Mouse (Mus musculus) adrenal gland, postnatal 14 days (tissue): Measurements from ENCODE around the gene Nop9. TPM values are rescaled to one million over a fixed set of nuclear protein-coding genes. Genes with fewer than 3 reads are reported as not detected.

Experiments
- DNase-seq: peaks from one replicate; pipeline ENCODE4 v3.0.0; 2021; ENCODE audit warnings: mixed read lengths
- long read RNA-seq, 2 experiments: library from polyadenylated mRNA; stranded (forward); transcript quantifications; one replicate each; pipeline ENCODE4 v2.0.0; 2021
- total RNA-seq: library from RNA; stranded (reverse); gene quantifications from 2 replicates; pipeline ENCODE4 v1.2.3, GENCODE M21; 2021

The Nop9 gene
- total RNA-seq, result 15.9 and 16.2 TPM in 2 replicates
- long read RNA-seq, experiment 1, transcript Nop9-201 (10 exons, 3,694 nt), result major isoform, 70 of 86 reads
- long read RNA-seq, experiment 1, partial matches to known transcripts, result 8 of 86 reads
- long read RNA-seq, experiment 1, other reads (novel, unspliced or antisense), result 8 of 86 reads
- long read RNA-seq, experiment 2, transcript Nop9-201 (10 exons, 3,694 nt), result major isoform, 35 of 40 reads
- long read RNA-seq, experiment 2, partial matches to known transcripts, result 1 of 40 reads
- long read RNA-seq, experiment 2, other reads (novel, unspliced or antisense), result 4 of 40 reads

DNA sequence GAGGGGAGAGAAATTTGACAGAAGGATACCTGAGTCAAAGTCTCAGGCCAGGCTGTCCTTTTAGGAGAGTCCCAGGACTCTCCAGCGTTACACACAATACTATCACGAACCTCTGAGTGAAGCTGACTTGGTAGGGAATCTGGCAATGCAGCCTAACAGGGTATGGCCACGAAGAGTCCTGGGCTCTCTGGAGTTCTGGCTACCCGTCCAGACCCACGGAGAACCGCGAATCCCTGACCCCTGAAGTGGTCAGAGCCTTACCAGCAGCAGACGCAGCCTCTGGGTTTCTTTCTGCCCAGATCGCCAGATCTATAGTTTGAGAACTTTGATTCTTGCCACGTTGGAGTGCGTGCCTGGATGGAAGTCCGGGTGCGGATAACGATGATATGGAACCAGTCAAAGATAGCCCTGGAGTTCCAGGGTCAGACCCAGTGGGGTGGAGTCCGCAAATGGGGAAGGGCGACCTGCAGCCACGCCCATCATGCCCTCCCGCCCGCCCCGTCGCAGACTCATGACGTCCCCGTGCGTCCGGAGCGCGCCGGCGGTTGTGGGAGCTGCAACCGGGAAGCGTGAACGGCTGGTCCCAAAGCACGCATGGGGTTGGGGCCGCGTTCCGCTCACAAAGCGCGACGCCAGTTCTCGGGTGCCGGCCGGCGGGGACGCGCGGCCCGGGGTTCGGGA is at the start of gene Nop9, which contains the start of gene Dhrs1:
Nop9 (plus strand) TSS at position 514 of the 681 bp plus-strand sequence.
Dhrs1 (minus strand) TSS at position 511 of the 681 bp plus-strand sequence.
- DNase-seq, result peak; percentile 95

DNA sequence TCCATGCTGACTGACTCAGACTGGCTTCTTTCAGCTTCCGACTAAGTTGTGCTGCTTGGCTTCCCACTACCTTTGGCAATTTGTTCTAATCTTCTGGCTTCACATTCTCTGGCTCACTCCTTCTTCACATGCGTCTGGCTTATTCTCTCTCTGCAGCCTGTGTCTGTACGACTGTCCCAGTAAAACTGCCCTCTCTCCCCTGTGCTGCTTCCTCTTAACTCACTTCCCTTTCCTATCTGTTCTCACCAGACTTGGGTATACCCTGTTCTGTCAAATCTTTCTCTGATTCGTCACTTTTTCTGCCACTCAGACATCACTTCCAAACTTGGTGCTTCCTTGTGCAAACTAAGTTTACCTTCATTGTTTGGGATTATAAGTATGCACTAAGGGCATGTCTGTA is 48.3 kb upstream of the Nop9 start:
- DNase-seq, result no peak

DNA sequence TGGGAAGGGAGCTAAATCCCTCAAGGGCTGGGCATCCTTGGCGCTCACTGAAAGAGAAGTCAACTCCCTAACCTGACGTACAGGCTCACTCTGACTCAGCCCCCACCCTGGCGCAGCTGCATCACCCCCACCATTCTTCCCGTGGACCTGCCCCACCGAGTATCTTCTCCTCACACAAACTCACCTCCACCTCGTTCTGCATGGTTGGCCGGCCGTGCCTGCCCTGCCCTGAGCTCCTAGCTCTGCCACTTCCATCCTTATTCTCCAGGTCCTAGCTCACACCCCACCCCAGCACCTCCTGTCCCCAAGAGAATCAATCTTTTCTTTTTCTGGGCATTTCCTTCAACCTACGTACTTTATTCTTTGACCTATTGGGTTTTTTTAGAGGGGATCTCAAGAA is 44.4 kb upstream of the Nop9 start:
- DNase-seq, result no peak

DNA sequence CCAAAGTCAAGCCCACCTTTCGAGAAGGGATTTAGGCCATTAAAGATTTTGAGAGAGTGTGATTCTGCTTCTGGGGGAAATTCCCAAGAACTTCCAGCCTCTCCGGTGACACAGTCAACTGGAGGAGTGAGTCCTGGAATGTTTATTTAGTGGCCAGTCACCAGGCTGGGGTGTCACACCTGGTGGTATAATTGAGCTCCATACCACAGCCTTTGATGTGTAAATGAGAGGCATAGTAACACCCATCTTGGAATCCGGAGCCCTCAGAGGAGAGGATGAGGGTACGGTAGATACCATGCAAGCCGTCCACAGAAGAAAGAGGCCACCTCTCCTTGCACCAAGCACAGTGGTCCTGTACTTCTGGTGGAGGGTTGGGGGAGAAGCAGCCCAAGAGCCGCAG is 42.7 kb upstream of the Nop9 start:
- DNase-seq, result no peak

DNA sequence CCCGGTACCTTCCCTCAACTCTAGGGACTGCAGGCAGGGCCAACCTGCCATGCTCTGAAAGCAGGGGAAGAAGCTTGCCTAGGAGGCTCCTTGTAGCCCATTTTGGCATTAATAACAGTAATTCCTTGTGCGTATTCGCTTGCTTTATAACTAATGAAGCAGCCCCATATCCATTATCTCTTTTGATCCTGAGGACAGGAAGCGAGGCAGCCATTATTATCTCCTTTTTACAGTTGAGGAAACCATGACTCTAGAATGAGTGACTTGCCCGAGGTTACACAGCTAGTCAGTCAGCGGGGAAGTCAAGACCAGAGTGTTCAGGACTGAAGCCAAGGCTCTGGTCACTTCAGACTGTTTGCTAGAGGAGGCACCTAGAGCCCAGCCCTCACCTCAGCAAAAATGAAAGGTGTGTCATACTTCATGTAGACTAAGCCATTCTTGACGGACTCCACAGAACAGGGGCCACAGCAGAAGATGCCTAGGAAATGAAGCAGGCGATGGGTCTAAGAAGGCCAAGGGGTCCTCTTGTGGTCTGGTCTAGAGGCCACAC is 39.4 kb upstream of the Nop9 start:
- DNase-seq, result no peak

DNA sequence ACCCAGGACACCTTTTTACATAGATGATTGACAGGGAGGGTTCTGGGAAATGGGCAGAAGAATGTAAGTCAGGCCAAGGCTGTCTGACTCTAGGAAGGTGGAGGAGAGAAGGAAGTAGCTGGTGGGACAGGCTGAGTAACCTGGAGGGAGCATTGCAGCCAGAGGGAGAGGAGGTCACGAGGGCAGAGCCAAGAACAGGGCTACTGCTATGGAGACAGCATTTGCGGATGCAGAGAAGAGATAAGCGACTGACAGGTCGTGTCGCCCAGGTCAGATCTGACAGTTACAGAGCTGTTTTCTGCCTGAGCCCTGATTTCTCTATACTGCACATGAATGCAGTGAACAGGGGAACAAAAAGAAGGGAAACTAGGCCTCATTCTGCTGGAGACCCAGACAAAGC is 38.1 kb upstream of the Nop9 start:
- no peak for DNase-seq

DNA sequence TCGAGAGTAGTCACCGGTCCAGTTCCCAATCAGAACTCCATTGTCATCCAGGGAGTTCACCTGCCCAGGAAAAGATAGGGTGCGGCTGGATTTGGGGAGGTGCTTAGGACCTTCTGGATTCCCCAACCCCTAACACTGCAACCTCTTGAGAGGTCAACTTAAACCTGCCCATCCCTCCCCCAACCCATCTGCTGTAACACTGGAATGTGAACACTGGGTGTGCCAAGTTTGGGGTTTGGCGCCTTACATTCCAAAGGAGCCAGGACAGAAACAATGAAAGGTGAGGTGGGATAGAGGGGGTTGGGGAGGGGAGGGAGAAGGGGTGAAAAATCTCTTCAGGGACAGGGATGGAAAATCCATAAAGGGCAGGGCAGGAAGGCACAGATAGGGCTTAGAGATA is 36.0 kb upstream of the Nop9 start:
- no peak for DNase-seq

DNA sequence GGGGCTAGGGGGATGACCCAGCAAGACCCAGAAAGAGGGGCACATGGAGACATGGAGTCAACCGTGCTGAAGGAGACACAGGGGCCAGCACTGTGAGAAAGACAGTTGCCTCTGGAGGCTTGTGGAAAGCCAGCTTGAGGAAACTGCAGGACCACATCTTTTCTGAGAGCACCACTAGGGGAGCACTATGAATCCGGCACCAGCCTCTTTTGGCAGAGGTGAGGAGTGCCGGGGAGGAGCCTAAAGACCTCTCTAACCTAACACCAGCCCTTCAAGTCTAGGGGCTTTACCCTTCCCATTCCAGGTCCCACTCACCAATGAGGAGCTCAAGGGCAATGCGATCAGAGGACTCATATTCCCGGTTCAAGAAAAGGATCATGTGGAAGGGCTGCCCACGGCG is 33.7 kb upstream of the Nop9 start:
- DNase-seq, result no peak

DNA sequence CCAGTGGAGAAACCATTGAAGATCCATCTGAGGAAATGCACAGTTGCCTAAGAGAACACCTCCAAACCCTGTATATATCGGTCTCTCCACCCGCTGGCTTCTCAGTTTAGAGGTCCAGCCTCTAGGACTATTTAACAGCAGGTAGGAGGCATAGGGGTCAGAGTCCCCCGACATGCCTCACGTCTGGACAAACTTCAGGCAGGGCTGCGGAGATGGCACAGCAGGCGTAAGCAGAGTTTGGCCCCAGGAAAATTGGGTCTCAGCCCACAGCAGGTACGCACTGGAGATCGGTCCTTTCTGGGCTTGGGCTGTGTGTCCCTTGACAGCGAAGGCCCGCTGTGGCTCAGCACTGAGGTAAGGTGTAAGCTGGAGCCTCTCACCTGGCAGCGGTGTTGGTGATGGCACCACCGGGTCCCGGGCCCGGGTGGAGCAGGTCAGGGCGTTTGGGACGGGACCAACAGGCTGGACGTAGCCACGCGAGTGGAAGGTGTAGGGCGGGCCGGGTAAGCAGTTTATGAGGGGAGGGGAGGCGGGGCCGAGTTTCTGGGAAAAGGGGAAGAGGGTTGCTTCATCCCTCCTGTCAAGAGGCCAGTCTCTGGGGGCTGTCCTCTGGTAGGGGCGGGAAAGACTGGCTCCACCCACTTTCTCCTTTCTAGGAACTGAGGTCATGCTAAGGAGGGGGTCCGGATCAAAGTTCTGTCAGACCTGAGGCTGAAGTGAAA is 32.3 kb upstream of the Nop9 start:
- DNase-seq, result peak; percentile 20

DNA sequence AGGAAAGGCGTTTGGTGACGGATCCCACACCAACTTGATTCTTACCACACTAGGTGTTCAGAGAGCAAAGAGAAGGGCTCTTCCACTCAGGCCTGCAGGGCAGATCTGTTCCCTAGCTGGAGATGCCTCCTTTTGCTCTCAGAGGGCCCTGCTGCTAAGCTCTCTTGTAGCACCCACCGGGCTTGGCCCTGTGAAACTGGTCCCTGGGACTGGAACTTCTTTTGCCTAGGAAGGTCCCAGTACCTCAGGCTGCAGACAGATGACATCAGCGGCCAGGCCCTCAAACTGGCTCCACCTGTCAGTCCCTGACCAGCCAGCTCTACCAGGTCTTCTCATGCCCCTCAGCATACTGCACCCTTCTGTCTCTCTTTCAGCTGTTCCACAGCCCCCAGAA is 31.8 kb upstream of the Nop9 start, which contains the start of gene Tgm1:
Tgm1 (minus strand) TSS at position 198 of the 394 bp plus-strand sequence.
- no peak for DNase-seq

DNA sequence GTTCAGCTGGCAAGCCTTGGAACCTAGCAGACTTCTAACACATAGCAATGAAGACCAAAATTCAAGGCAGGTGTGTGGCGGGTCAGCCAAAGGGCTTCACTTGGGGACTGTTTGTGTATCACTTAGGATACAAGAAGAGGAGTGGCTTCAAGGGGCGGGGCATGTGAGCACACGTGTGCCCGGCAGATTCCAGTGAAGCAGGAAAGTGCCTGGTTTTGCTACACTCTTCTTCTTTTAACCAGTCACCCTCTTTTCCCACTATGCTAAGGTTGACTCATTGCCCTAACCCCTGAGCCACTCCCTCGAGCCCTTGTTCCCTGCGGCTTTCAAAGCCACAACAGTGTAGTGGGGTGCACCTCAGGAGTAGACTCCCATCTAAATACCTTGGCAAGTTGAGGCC is 30.6 kb upstream of the Nop9 start:
- no peak for DNase-seq

DNA sequence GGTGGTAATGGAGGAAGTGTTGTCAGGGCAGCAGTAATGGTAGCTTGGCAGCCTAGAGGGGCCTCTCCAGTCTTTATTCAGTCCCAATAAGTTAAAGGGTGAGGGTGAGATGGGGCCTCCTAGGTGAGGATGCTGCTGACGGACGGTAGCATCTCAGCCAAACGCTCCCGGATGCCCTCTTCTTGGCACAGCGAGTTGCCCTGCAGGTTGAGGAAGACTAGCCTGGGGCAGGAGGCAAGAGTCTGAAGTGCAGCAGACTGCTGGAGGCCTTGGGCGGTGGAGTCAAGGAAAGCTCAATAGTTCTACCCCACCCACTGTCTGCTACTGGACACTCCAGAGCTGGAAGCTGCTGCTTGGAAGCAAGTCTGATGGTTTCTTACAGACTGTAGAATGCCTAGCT is 29.2 kb upstream of the Nop9 start:
- DNase-seq, result no peak

DNA sequence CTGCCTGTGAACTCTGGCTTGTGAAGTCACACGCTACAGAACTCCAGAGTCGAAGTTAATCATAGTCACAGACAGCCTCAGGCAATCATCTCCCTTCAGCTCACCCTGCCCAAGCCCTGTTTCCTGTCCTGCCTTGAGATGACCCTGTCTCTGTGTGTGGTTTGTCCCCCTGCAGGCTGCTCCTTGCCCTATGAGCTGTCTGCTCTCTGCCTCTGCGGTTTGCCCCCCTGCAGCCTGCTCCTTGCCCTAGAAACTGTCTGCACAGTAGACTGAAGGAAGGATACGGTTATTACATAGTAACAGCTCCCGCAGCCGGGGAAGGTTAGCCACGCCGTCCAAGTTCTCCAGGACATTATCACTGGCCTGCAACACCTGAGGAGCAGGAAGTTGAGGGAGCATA is 28.6 kb upstream of the Nop9 start:
- DNase-seq, result no peak

DNA sequence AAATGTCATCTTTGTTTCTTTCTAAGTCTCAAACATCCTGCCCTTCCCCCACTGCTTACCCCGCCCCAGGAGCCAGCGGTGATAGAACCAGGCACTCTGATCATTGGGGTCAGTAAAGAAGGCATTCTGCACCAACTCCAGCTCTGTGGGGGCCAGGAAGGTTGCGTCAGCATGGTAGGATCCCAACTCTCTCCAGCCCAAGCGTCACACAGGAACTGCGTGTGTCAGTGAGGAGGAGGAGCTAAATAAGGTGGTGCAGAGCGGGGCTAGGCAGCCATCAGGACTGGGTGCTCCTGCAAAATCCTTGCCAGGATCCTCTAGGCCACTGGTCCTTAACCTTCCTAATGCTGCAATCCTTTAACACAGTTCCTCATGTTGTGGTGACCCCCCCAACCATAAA is 25.8 kb upstream of the Nop9 start:
- no peak for DNase-seq

DNA sequence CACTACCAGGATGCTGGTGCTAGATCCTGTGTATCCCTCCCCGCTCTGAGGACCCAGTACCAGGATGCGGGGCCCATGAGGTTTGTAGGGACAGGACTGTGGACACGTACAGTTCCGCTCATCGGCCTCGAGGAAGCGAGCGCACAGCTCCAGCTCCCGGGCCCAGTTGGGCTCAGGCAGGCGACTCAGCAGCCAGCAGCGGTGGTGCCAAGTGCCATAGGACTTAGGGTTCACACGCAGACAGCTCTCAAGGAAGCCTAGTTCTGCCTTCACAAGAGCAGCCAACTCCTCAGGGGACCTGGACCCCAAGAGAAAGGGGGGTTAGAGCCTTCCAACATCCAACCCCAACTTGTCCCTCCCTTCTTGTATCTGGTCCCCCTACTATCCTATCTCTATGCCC is 24.8 kb upstream of the Nop9 start:
- no peak for DNase-seq

DNA sequence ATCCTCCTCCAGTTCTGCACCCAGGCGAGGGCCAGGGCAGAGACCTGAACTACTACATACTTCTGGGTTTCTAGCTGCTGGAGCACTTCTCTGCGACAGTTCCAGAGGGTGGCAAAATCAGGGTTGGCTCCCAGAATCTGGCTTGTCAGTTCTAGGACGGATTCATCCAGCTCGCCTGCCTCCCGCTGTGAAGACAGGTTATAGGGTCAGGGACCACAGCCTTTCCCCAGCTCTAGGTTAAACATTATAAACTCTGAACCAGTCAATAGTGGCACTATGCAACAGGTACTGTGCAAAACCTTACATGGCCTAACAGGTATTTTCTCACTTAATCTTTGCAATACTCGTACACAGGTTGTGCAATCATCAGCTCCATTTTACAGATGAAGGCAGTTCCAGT is 24.4 kb upstream of the Nop9 start:
- no peak for DNase-seq

DNA sequence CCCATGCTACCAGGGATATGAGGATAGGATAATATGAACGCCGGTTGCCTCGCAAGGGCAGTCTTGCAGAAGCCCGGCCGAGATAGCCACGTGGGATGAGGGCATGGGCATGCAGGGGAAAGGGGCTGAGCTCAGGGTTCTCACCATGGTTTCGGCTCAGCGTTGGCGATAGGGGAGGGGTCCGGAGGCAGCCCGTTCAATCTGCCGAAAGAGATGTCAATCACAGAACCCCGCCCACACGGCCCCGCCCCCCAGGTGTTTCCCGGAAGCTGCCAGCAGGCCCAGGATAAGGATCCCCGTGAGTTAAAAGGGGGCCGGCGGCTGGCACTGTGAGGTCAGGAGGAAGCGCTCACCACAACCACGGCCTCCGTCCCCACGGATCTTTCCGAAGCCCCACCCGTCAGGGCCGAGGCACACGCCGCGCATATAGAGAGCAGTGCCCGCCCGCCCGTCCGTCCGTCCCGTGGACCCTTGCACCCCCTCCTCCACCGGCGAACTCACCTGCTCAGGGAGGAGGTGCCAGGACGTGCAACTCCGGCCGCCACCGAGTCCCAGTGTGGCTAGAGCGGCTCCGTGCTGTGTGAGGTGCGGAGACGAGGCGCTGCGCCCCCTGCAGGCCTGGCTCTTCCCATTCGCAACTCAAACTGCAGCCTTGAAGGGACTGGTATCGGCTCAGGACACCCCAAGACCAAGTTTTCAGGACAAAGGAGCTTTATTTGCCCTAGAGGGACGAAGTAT is 23.6 kb upstream of the Nop9 start, which contains the start of gene Rabggta:
Rabggta (minus strand) TSS at position 564 of the 738 bp plus-strand sequence.
- DNase-seq, result peak; percentile 96

DNA sequence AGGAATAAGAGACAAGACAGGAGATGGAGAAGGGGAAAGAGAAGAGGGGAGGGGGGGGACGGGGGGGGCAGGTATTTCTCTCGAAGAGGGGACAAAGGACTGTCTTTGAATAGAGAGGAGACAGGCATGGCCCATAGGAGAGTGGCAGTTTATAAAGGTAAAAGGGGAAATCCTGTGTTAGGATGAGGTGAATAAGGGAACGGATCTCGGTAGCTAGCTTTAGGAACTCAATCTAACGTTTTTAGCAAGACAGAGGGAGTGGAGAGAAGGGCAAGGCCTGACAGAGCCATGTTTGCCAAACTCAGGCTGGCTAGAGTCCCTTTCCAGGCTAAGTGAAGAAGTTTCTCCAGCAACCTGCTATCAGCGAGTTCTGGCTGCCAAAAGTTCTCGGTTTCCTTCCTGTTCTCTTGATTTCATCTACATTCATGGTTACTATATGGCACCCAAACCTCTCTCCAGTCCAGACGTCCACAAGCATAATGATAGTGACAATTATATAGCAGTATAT is 23.0 kb upstream of the Nop9 start:
- DNase-seq, result no peak

DNA sequence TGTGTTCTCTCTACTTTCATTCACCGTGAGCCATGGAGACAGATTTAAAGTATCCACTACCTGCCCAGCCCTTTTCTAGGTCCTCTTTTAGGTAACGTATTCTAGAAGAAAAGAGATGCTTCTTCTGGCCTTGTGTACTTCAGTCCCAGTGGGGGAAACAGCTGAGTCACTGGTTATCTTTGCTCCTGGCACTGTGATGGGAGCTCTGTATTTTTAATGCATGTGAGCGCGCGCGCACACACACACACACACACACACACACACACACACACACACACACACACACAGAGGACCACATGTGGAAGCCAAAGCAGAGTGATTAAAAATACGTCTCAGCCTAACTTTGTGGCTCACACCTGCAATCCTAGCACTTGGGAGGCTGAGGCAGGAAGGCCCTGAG is 22.1 kb upstream of the Nop9 start:
- no peak for DNase-seq

DNA sequence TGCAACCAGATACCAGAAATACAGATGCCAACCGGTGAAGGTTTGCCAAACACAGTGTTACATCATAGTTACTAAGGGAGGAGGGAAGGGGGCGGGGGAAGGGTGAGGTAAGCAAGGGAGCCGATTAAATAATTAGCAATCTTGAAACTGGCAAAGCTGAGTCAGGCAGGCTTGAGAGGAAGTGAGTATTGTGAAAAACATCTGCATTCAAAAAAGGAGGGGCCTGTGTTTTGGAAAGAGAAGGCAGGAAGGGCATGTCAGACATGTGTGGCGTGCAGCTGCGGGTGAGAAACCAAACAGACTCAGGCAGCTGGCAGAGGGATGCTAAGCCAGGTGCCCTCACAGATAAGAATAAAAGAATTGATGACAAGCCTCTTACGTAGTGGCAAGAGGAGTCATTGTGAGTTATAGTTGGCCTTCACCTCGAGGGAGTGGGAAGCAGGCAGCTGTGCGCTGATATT is 21.1 kb upstream of the Nop9 start:
- DNase-seq, result peak; percentile 77

DNA sequence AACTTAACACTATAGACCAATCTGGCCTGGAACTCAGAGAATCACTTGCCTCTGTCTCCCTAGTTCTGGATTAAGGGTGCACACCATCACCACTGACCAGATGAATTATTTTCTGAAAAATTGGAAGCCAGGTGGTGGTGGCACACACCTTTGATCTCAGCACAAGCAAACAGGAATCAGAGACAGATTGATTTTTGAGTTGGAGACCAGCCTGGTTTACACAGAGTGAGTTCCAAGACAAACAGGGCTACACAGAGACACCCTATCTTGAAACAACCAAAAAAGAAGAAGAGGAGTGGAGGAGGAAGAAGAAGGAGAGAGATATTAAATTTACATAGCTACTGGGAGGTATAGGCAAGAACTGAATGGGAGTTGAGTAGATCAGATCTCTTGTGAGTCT is 19.2 kb upstream of the Nop9 start:
- no peak for DNase-seq
